Mouse (Mus musculus) layer of hippocampus, postnatal 14 days (tissue): ENCODE data around the gene Tbc1d12. TPM values are rescaled to one million over a fixed set of nuclear protein-coding genes. Genes with fewer than 3 reads are reported as not detected.
"Not testable (repeated sequence)": the region's sequence is repeated elsewhere in the genome, so short reads cannot be mapped to it uniquely, and the experiment has no call there.

Experiments
- DNase-seq, 2 experiments: peaks; one replicate each; pipeline ENCODE4 v3.0.0; 2021 to 2022; ENCODE audit warnings: low spot score in 2 of 2, mixed read lengths in 1 of 2
- long read RNA-seq, 2 experiments: library from polyadenylated mRNA; stranded (forward); transcript quantifications; one replicate each; pipeline ENCODE4 v2.0.0; 2021
- total RNA-seq, 2 experiments: library from RNA; stranded (reverse); gene quantifications; 2 replicates each; pipeline ENCODE4 v1.2.3; 2021

Tbc1d12 gene
- 10 to 100 TPM; 14.2 to 15.1 TPM for total RNA-seq
- long read RNA-seq, experiment 1, full-length matches to known transcripts: 7 of 8 reads
- long read RNA-seq, experiment 1, partial matches to known transcripts: 1 of 8 reads
- long read RNA-seq, experiment 1, other reads (novel, unspliced or antisense): 0 of 8 reads
- long read RNA-seq, experiment 2, full-length matches to known transcripts: 5 of 5 reads
- long read RNA-seq, experiment 2, partial matches to known transcripts: 0 of 5 reads
- long read RNA-seq, experiment 2, other reads (novel, unspliced or antisense): 0 of 5 reads

- DNase-seq: peak; percentile 84 to 89
These were observed at the start of gene Tbc1d12 for GRCm38 (mm10) chr19:38836438-38837170. Gene Tbc1d12 (plus strand): TSS chr19:38836579.

GRCm38 (mm10) chr19:38787756-38788155, 48.6 kb upstream of the Tbc1d12 start:
- peak in 1 of 2 experiments; percentile 33 for DNase-seq

GRCm38 (mm10) chr19:38793563-38794045, 42.8 kb upstream of the Tbc1d12 start:
- DNase-seq: no peak

GRCm38 (mm10) chr19:38796546-38796945, 39.8 kb upstream of the Tbc1d12 start:
- no peak for DNase-seq

GRCm38 (mm10) chr19:38798291-38798690, 38.1 kb upstream of the Tbc1d12 start:
- DNase-seq: peak; percentile 36 to 71

- peak; percentile 10 to 24 for DNase-seq
These were observed 37.6 kb upstream of the Tbc1d12 start for GRCm38 (mm10) chr19:38798801-38799200.

- no peak for DNase-seq
These were observed 18.2 kb upstream of the Tbc1d12 start for GRCm38 (mm10) chr19:38818191-38818590.

- peak; percentile 94 for DNase-seq
These were observed 17.5 kb upstream of the Tbc1d12 start, which contains the start of gene Noc3l for GRCm38 (mm10) chr19:38818766-38819426. Gene Noc3l (minus strand): TSS chr19:38819237.

GRCm38 (mm10) chr19:38819427-38819802, 17.0 kb upstream of the Tbc1d12 start:
- no peak for DNase-seq

GRCm38 (mm10) chr19:38820186-38820804, 16.1 kb upstream of the Tbc1d12 start:
- no peak for DNase-seq

- no peak for DNase-seq
These were observed 3.2 kb upstream of the Tbc1d12 start for GRCm38 (mm10) chr19:38833224-38833623.

- no peak for DNase-seq
These were observed 318 bp upstream of the Tbc1d12 start for GRCm38 (mm10) chr19:38836084-38836437.

- DNase-seq: peak; percentile 49 to 54
These were observed 827 bp downstream of the Tbc1d12 start for GRCm38 (mm10) chr19:38837171-38837641.

GRCm38 (mm10) chr19:38844817-38845216, 8.4 kb downstream of the Tbc1d12 start:
- DNase-seq: no peak

GRCm38 (mm10) chr19:38846373-38846772, 10.0 kb downstream of the Tbc1d12 start:
- DNase-seq: no peak

GRCm38 (mm10) chr19:38858224-38858623, 21.8 kb downstream of the Tbc1d12 start:
- DNase-seq: no peak

GRCm38 (mm10) chr19:38862523-38862922, 26.1 kb downstream of the Tbc1d12 start:
- no peak for DNase-seq

- DNase-seq: not testable (repeated sequence)
These were observed 38.4 kb downstream of the Tbc1d12 start for GRCm38 (mm10) chr19:38874825-38875224.

GRCm38 (mm10) chr19:38880300-38880699, 43.9 kb downstream of the Tbc1d12 start:
- DNase-seq: no peak

GRCm38 (mm10) chr19:38901146-38902135, 65.1 kb downstream of the Tbc1d12 start:
- peak in 1 of 2 experiments; percentile 22 for DNase-seq
